Mouse (Mus musculus) small intestine, adult 2 months (tissue): ENCODE results near the gene Syna. TPM values are rescaled to one million over a fixed set of nuclear protein-coding genes. Genes with fewer than 3 reads are reported as not detected.

ENCODE experiments used
- H3K27ac ChIP-seq: fragments of 200-500 bp; 2 replicates; pipeline ENCODE4 v1.5.1; 2012; ENCODE audit warnings: low read depth, low read length, control low read depth, inconsistent platforms; ENCODE audit not compliant: insufficient read depth
- H3K27me3 ChIP-seq: fragments of 200-500 bp; 2 replicates; pipeline ENCODE4 v1.6.1; 2012; ENCODE audit warnings: mild to moderate bottlenecking, moderate library complexity, low read length, inconsistent platforms; ENCODE audit not compliant: control insufficient read depth, insufficient read depth
- H3K36me3 ChIP-seq: fragments of 200-500 bp; 2 replicates; pipeline ENCODE4 v1.6.1; 2012; ENCODE audit warnings: mild to moderate bottlenecking, low read length, control low read depth, inconsistent platforms; ENCODE audit not compliant: control insufficient read depth, insufficient read depth
- H3K4me1 ChIP-seq: fragments of 200-500 bp; 2 replicates; pipeline ENCODE4 v1.6.1; 2012; ENCODE audit warnings: low read length, inconsistent platforms, mixed read lengths; ENCODE audit not compliant: control insufficient read depth, insufficient read depth, insufficient read length
- H3K4me3 ChIP-seq: fragments of 200-500 bp; 2 replicates; pipeline ENCODE4 v1.5.1; 2012; ENCODE audit warnings: low read depth, mild to moderate bottlenecking, control low read depth, inconsistent platforms, low read length, moderate library complexity
- CTCF ChIP-seq: fragments of 200-500 bp; IDR thresholded peaks from 2 replicates; pipeline ENCODE4 v1.5.1; 2012; ENCODE audit warnings: low read depth, mild to moderate bottlenecking, control low read depth, inconsistent platforms, low read length, moderate library complexity, mixed read lengths; ENCODE audit not compliant: insufficient replicate concordance, insufficient read length; ENCODE audit errors: extremely low read depth
- POLR2A ChIP-seq: fragments of 200-500 bp; IDR thresholded peaks from 2 replicates; pipeline ENCODE4 v1.6.1; 2012; ENCODE audit warnings: low read depth, mild to moderate bottlenecking, control low read depth, inconsistent platforms, low read length, moderate library complexity
- WGBS: fragments of 180-500 bp; shearing (Covaris S2); methylation state at CpG from one replicate; pipeline ENCODE4 v1.1.7; 2018; 5-methylcytosine and 5-hydroxymethylcytosine counted together
- polyA plus RNA-seq: library from polyadenylated mRNA; depleted of rRNA; stranded (reverse); fragments of >200 nt; gene quantifications from 2 replicates; pipeline ENCODE4 v1.2.3, GENCODE M21; 2012

Syna gene
- polyA plus RNA-seq, 1 experiment = 1.6 TPM

GRCm38 (mm10) chr5:134545242-134545629 lies 14.7 kb downstream of the Syna start:
- TF ChIP-seq CTCF = no peak
- no peak for TF ChIP-seq POLR2A
- Histone ChIP-seq H3K27me3 (no peaks in the 10 kb centered on the region), H3K27ac (no peak overlapping the region), H3K36me3 (peaks cover 3% of the 10 kb centered on the region; the same call in 1 of the 2 replicates), H3K4me1 (peaks cover 32% of the 10 kb centered on the region), H3K4me3 (no peak overlapping the region)
- WGBS = 54% methylated on average over 3 of the region's 3 CpGs

- 73% methylated on average over 19 of the region's 19 CpGs for WGBS
These were observed 15.3 kb downstream of the Syna start for GRCm38 (mm10) chr5:134544516-134545241.

DNA sequence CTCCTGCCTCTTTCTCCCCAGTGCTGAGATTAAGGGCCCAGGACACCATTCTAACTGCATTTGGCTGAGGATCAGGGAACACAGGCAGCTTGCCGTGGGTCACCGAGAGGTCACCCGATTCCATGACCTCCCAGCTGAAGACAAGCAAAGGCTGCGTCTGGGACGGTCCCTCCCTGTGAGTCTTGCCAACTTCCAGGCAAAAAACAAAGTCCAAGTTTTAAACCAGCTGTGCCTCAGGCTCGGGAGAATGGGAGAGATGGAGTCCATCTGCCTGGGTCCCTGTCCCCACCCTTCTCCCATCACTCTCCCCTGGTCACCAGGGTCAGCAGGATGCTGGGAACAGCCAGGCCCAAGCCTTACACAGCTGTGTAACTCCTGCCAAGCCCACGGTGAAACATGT lies 18.3 kb downstream of the Syna start:
- Histone ChIP-seq H3K27ac (0 out of 2 replicates have a peak overlapping the region, but pooled peaks have one; percentile 23), H3K36me3 (peaks cover 3% of the 10 kb centered on the region; the same call in 1 of the 2 replicates), H3K4me3 (no peak overlapping the region), H3K27me3 (no peaks in the 10 kb centered on the region), H3K4me1 (peaks cover 14% of the 10 kb centered on the region; the same call in 1 of the 2 replicates)
- TF ChIP-seq POLR2A (no peak), CTCF (no peak)
- WGBS = 15% methylated on average over 7 of the region's 7 CpGs

More at GRCm38 (mm10) chr5:134544516-134545241, 15.3 kb downstream of the Syna start:
- Histone ChIP-seq H3K27me3 (no peaks in the 10 kb centered on the region), H3K36me3 (peaks cover 3% of the 10 kb centered on the region; the same call in 1 of the 2 replicates), H3K4me3 (no peak overlapping the region), H3K27ac (no peak overlapping the region), H3K4me1 (peaks cover 35% of the 10 kb centered on the region)
- TF ChIP-seq POLR2A = peak; percentile 14; the same call in 1 of the 2 replicates
- no peak for TF ChIP-seq CTCF

GRCm38 (mm10) chr5:134540881-134541280 lies 19.1 kb downstream of the Syna start:
- H3K27me3 ChIP-seq = no peaks in the 10 kb centered on the region
- peaks cover 13% of the 10 kb centered on the region; the same call in 1 of the 2 replicates for H3K4me1 ChIP-seq
- TF ChIP-seq CTCF (no peak), POLR2A (no peak)
- H3K27ac ChIP-seq = peak overlapping the region; percentile 38; the same call in 1 of the 2 replicates
- WGBS = 75% methylated on average over 6 of the region's 6 CpGs
- H3K36me3 ChIP-seq = 0 out of 2 replicates have a peak, but pooled peaks cover 1% of the 10 kb centered on the region
- H3K4me3 ChIP-seq = no peak overlapping the region

DNA sequence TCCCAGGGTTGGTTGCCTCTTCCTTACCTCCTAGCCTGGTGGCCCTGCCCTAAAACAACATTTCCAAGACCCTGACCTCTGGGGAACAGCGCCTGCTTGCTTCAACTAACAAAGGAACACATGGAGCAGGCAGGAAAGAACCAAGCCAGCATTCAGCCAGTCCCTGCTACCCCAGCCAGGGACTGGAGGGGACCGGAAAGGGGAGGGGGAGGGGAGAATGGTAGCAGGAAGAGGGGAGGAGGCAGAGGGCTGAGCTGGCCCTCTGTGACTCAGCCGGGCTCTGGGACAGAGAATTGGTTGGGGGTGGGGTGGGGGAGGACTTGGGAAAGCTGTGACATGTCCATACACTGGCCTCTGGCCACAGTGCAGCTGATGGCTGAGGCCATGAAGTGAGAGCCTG lies 20.1 kb downstream of the Syna start:
- peaks cover 8% of the 10 kb centered on the region for H3K36me3 ChIP-seq
- H3K4me1 ChIP-seq = peaks cover 13% of the 10 kb centered on the region; the same call in 1 of the 2 replicates
- TF ChIP-seq POLR2A = no peak
- no peak for TF ChIP-seq CTCF
- H3K4me3 ChIP-seq = no peak overlapping the region
- peak overlapping the region; percentile 38 for H3K27ac ChIP-seq
- WGBS = 63% methylated on average over 3 of the region's 3 CpGs
- H3K27me3 ChIP-seq = no peaks in the 10 kb centered on the region

DNA sequence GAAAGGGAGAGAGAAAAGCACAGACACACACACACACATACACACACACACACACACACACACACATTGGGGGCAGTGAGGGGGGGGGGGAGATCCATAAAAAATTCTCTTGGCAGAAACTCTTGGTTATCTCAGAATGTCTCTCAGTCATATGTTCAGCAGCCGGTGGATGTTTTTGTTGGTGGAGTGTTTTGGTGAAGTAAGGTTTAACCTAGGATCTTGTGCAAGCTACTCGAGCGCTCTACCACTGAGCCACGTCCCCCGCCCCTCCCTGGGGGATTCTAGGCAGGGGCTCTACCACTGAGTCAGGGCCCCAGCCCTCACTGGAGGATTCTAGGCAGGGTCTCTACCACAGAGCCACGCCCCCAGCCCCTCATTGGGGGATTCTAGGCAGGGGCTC lies 23.9 kb downstream of the Syna start:
- peaks cover 7% of the 10 kb centered on the region; the same call in 1 of the 2 replicates for H3K4me1 ChIP-seq
- H3K36me3 ChIP-seq = peaks cover 36% of the 10 kb centered on the region
- H3K27ac ChIP-seq = no peak overlapping the region
- WGBS = 82% methylated on average over 6 of the region's 6 CpGs
- H3K27me3 ChIP-seq = no peaks in the 10 kb centered on the region
- TF ChIP-seq POLR2A = no peak
- no peak for TF ChIP-seq CTCF
- H3K4me3 ChIP-seq = no peak overlapping the region

- TF ChIP-seq CTCF (no peak), POLR2A (no peak)
- Histone ChIP-seq H3K27me3 (no peaks in the 10 kb centered on the region), H3K27ac (no peak overlapping the region), H3K4me3 (no peak overlapping the region), H3K36me3 (peaks cover 43% of the 10 kb centered on the region), H3K4me1 (peaks cover 5% of the 10 kb centered on the region; the same call in 1 of the 2 replicates)
- 88% methylated on average over 6 of the region's 6 CpGs for WGBS
These were observed 27.6 kb downstream of the Syna start for GRCm38 (mm10) chr5:134532417-134532816.
